Mouse (Mus musculus): ENCODE results near the gene Apol9b.

Gene Apol9b

DNA sequence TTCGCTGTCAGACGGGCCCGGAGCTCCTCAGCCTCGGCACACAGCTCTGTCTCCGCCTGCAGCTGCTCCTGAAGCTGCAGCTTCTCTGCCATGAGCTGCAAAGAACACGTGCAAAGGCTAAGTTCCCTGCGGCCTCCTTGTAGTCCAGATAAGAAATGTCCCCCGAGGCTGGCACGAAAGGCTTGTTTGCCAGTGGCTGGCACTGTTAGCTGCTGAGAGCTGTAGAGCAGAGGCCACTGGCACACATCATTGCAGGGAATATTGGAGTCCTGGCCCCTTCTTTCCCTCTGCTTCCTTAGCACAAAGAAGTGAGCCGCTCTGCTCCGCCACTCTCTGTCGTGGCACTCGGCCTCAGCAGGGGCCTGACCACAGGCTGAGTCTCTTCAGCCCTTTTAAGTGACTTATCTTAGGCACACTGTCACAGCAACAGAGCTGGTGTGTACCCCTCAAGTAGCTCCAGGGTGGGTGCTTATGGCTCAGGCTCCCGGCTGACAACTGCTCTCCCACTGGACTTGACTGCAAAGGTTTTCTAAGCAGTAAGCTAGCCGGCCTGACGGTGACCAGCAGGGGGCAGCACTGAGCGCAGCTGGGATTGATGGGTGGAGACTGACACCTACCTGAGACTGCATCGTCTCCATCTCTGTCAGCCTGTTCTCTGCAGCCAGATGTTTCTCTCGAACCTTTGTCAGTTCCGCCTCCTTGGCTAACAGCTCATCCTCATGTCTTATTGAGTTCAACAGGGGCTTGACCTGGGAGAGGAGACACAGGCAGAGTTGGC lies 46.5 kb downstream of the Apol9b start:
- DNase-seq (ENCODE audit: low spot score), result no peak

GRCm38 (mm10) chr15:77782449-77783014 lies 53.7 kb downstream of the Apol9b start:
- DNase-seq (ENCODE audit: low spot score), result no peak

DNA sequence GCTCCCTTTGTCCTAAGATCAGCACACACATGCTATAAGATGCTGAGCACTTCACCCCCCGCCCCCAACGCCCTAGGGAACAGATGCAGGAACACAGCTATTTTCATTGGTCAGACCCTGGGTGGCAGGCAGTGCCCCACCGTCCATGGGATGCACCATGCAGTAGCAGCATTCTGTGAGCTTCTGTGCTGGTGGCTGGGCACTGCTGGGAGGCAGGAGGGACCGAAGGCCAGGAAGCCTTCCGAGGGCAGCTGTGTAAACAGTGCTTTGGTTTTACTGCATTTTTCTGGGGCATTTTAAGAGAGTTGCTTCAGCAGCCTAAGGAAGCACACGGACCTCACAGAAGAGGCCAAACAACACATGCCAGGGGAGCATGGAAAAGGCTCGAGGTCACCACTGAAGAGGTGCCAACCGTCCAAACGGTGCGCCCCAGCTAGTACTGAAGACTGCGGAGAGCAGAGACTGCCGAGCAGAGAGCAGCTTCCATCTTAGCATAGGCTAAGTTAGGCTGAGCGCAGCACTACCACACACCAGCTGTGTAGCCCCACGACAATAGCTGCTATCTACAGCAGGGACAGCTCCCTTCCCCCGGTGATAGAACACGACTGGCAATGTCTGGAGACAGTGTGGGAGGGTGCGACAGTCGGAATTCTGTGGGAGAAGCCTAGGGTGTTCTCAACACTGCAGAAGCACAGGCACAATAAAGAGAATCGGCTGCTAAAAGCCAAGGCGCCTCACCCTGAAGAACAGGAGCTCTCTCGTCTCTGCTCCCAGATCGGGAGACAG lies 55.4 kb downstream of the Apol9b start:
- no peak for DNase-seq (ENCODE audit: low spot score)

- no peak for DNase-seq (ENCODE audit: low spot score)
These were observed 57.0 kb downstream of the Apol9b start for GRCm38 (mm10) chr15:77785807-77786206.

Data from ovary, adult 18-20 months (tissue).